Mouse (Mus musculus) bone marrow, adult 2 months (tissue): Measurements from ENCODE around the gene Dnajc13.

Source experiments
- CTCF ChIP-seq: fragments of 200-500 bp; IDR thresholded peaks from 2 replicates; pipeline ENCODE4 v1.5.1; 2011; ENCODE audit warnings: low read length, control low read depth; ENCODE audit not compliant: control insufficient read depth, insufficient read depth
- POLR2A ChIP-seq: fragments of 200-500 bp; IDR thresholded peaks from 2 replicates; pipeline ENCODE4 v1.6.1; 2011; ENCODE audit warnings: low read depth, mild to moderate bottlenecking, control low read depth, low read length, borderline replicate concordance; ENCODE audit not compliant: control insufficient read depth

GRCm38 (mm10) chr9:104140351-104140750 lies 122.4 kb downstream of the Dnajc13 start:
- TF ChIP-seq CTCF (no peak), POLR2A (no peak)
